Mouse (Mus musculus) kidney, adult 2 months (tissue): Measurements from ENCODE around the gene Gm3448.
"Not testable (repeated sequence)": the region's sequence is repeated elsewhere in the genome, so short reads cannot be mapped to it uniquely, and the experiment has no call there.

Experiments used
- CTCF ChIP-seq: fragments of 200-500 bp; conservative IDR thresholded peaks from 2 replicates; pipeline ENCODE4 v1.5.1; 2011; ENCODE audit warnings: low read depth, mild to moderate bottlenecking, control low read depth, low read length, moderate library complexity, mixed read lengths; ENCODE audit not compliant: insufficient read depth, insufficient read length
- POLR2A ChIP-seq: fragments of 200-500 bp; IDR thresholded peaks from one replicate; pipeline ENCODE4 v1.6.1; 2011; ENCODE audit warnings: low read depth, low read length, control low read depth

GRCm38 (mm10) chr17:14994140-14994539 is 47.2 kb downstream of the Gm3448 start:
- TF ChIP-seq CTCF, POLR2A: not testable (repeated sequence)
